Mouse (Mus musculus) lung, postnatal 4 days (tissue): ENCODE data around the gene Ccr8.

Experiments used
- DNase-seq, 2 experiments: peaks; one replicate each; pipeline ENCODE4 v3.0.0; 2021

Ccr8 gene

GRCm38 (mm10) chr9:120133755-120134475 lies 42.0 kb downstream of the Ccr8 start:
- no peak for DNase-seq

GRCm38 (mm10) chr9:120134529-120135160 lies 42.7 kb downstream of the Ccr8 start:
- no peak for DNase-seq

GRCm38 (mm10) chr9:120135454-120135853 lies 43.5 kb downstream of the Ccr8 start:
- DNase-seq: no peak

GRCm38 (mm10) chr9:120140652-120141051 lies 48.7 kb downstream of the Ccr8 start:
- peak; percentile 61 to 81 for DNase-seq

GRCm38 (mm10) chr9:120144474-120144873 lies 52.6 kb downstream of the Ccr8 start:
- no peak for DNase-seq
